Mouse (Mus musculus) E14TG2a.4 (cell line): Measurements from ENCODE around the gene Espn.
A peak's percentile ranks its signal among the peaks of the same experiment; 100 is the strongest.

Source experiments
- H3K27me3 ChIP-seq: 2 replicates; pipeline ENCODE4 v1.6.1; 2014; ENCODE audit warnings: low read length, control low read depth; ENCODE audit not compliant: insufficient read depth
- H3K36me3 ChIP-seq: 2 replicates; pipeline ENCODE4 v1.6.1; 2014; ENCODE audit warnings: low read length, control low read depth; ENCODE audit not compliant: insufficient read depth
- H3K4me1 ChIP-seq: replicated peaks from 2 replicates; pipeline ENCODE4 v1.6.1; 2014; ENCODE audit warnings: low read depth, low read length, control low read depth
- H3K4me3 ChIP-seq: replicated peaks from 2 replicates; pipeline ENCODE4 v1.5.1; 2014; ENCODE audit warnings: mild to moderate bottlenecking, low read length
- H3K9me3 ChIP-seq: 2 replicates; pipeline ENCODE4 v1.6.1; 2014; ENCODE audit warnings: low read length, control low read depth
- CTCF ChIP-seq: conservative IDR thresholded peaks from 2 replicates; pipeline ENCODE4 v1.5.1; 2014; ENCODE audit warnings: low read length
- NANOG ChIP-seq: IDR thresholded peaks from 2 replicates; pipeline ENCODE4 v1.6.1; 2014; ENCODE audit warnings: borderline replicate concordance, low read length, mixed read lengths
- POU5F1 ChIP-seq: IDR thresholded peaks from 2 replicates; pipeline ENCODE4 v1.6.1; 2014; ENCODE audit warnings: low read length, borderline replicate concordance

Gene Espn

DNA sequence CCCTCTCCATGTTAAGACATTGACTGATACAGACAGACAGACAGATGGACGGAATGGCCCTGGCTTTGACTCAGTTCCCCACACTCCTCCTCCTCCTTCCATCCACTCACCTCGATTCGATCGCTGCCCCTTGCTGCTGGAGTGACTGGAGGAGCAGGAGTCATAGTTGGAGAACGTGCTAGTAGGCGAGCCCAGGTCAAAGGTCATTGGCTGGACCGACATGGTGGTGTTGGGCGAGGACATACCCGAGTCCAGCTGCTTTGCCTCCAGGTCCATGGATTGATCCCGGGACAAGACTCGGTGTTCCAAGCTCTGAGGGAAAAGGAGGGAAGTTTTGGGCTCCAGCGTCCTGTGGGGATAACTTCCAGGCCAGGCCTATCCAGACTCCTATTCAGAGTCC is 16.8 kb downstream of the Espn start:
- Histone ChIP-seq H3K4me1 (peaks cover 63% of the 10 kb centered on the region), H3K36me3 (no peaks in the 10 kb centered on the region), H3K4me3 (no peak overlapping the region), H3K27me3 (peaks cover 43% of the 10 kb centered on the region), H3K9me3 (no peaks in the 10 kb centered on the region)
- no peak for TF ChIP-seq NANOG
- TF ChIP-seq CTCF: no peak
- no peak for TF ChIP-seq POU5F1

DNA sequence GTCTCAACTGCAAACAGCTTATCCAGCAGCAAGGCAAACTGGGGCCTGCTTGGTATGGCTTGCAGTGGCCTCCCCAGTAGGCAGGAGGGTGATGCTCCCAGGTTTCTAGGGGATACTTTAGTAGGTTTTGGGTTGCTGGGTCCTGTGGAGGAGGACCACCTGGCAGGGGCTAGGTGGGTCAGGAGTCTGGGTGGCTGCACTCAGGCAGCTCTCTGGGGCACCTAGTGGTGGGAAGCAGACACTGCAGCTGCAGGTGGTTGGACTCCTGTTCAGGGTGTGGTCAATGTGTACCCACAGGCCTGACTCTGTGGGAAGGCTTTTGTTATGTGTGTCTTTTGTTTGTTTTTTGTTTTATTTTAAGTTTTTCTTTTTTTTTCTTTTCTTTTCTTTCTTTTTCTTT is 17.7 kb downstream of the Espn start:
- peaks cover 52% of the 10 kb centered on the region for H3K27me3 ChIP-seq
- TF ChIP-seq POU5F1 (no peak), CTCF (peak; percentile 97)
- H3K4me1 ChIP-seq: peaks cover 72% of the 10 kb centered on the region
- no peak overlapping the region for H3K4me3 ChIP-seq
- no peaks in the 10 kb centered on the region for H3K36me3 ChIP-seq
- no peaks in the 10 kb centered on the region for H3K9me3 ChIP-seq

DNA sequence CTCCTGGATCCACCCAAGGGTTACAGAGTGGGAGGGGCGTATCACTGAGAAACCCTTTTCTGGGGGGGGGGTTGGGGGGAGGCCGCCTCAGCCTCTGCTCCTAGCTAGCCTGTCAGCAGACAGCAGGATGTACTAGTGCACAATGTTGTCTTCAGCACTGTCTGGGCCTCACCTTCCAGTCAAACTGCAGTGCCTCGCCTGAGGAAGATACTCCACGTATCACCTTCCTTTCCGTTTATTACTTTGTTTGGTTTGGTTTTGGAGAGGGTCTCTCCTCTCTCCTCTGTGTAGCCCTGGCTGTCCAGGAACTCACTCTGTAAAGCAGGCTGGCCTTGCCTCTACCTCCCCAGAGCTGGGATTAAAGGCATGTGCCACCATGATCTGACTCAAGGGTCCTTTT is 19.0 kb downstream of the Espn start:
- H3K36me3 ChIP-seq: no peaks in the 10 kb centered on the region
- peaks cover 65% of the 10 kb centered on the region for H3K27me3 ChIP-seq
- no peak overlapping the region for H3K4me3 ChIP-seq
- no peaks in the 10 kb centered on the region for H3K9me3 ChIP-seq
- TF ChIP-seq CTCF (no peak), POU5F1 (no peak), NANOG (no peak)
- peaks cover 78% of the 10 kb centered on the region for H3K4me1 ChIP-seq

DNA sequence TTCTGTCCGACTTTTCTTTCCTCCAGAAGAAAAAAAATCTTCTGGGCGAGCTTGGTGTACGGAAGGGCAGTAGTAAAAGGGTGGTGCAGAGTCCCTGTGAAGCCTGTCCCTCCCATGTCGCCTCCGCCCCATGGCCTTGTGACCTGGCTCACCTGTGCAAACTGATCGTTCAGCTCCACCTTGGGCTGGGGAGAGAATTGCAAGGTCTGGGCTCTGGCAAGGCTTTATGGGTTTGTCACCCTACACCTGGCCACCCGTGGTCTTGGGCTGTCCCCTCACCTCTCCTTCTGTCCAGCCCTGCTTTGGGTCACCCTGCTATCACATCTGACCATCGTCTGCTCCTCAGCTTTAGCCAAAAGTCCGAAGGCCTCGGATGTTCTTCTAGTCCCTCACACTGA is 19.4 kb downstream of the Espn start:
- Histone ChIP-seq H3K27me3 (peaks cover 69% of the 10 kb centered on the region), H3K36me3 (0 out of 2 replicates have a peak, but pooled peaks cover under 1% of the 10 kb centered on the region), H3K4me3 (peak overlapping the region; percentile 84; the same call in 1 of the 2 replicates), H3K4me1 (peaks cover 80% of the 10 kb centered on the region), H3K9me3 (no peaks in the 10 kb centered on the region)
- TF ChIP-seq NANOG: no peak
- no peak for TF ChIP-seq CTCF
- TF ChIP-seq POU5F1: no peak

DNA sequence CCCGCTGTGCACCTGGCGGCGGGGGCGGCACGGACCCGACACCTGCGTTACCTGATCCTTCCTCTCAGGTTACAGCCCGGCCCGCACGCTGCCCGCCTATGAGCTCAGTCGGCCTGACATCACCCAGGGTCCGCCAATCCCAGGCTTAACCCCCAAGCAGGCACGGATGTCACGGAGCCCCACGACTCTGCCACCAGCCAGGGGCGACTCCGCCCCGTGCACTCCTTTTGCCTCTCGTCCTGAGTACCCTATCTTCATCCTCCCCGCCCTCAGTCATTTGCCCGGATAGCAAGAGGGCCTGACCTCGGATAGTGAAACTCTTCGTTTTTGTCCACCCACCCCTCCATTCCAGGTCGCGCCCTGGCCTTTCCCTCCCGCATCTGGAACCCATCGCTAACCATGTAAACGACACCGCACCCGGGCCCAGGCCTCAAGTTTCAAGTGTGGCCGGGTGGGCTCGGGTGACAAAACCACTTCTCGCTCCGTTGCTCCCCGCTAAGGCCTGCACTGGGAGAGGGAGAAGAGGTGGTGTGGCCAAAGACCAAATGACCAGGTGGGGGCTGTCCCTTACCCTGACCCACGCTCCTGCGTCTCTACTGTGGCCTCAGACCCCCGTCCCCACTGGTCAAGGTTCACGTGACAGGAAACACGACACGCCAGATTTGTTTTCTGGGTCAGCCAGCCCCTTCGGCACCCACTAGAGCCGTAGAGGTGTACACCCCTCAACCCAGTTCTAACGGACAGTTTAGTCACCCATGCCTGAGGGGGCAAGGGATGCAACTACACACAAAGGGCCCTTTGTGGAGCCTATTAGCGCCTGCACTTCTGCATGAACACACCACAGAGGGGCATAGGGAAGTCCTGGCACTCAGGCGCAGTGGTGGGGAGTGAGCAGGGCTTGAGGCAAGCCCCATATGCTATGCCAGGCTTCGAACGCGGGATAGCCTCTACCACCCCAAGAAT is 20.1 kb downstream of the Espn start:
- Histone ChIP-seq H3K9me3 (no peaks in the 10 kb centered on the region), H3K36me3 (0 out of 2 replicates have a peak, but pooled peaks cover 3% of the 10 kb centered on the region), H3K4me1 (peaks cover 86% of the 10 kb centered on the region), H3K4me3 (peak overlapping the region; percentile 84), H3K27me3 (peaks cover 72% of the 10 kb centered on the region)
- TF ChIP-seq POU5F1: no peak
- TF ChIP-seq NANOG: no peak
- TF ChIP-seq CTCF: no peak

DNA sequence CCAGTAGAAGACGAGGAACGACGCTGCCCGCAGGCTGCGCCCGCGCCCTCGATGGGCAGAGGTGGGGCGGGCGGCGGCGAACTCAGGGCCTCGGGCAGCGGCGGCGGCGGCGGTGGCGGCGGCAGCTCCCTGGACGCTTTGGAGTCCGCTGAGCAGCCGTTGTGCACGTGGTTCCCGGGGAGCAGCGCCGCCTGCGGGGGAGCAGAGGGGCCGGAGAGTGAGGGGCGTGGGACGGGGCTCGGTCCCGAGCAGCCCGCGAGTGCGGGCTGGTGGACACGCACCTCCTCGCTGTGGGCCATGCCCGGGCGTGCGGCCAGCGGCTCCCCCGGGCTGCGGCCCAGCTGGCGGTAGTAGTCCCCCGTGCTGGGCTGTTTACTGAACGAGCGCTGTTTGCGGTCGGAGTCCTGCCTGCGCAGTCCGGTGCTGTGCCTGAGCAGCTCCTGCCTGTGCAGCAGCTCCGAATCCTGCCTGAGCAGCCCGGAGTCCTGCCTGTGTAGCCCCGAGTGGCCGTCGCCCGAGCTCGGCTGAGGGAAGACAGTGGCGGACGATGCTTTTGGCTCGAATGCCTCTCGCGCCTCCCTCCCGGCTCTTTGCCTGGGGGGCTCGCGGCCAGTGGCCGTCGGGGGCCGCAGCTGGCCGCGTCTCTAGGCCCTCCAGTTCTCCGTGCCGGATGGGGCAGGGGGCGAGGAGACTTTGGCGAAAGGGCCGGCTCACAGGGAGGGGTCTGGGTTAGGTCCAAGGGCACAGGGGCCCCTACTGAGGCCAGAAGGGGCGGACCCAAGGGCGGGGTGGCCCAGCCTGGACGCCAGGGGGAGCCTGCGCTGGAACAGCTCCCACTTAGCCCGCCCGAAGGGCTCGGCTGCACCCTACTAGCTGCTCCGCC is 21.2 kb downstream of the Espn start:
- Histone ChIP-seq H3K9me3 (no peaks in the 10 kb centered on the region), H3K4me1 (peaks cover 90% of the 10 kb centered on the region), H3K36me3 (0 out of 2 replicates have a peak, but pooled peaks cover 3% of the 10 kb centered on the region), H3K4me3 (peak overlapping the region; percentile 84), H3K27me3 (peaks cover 80% of the 10 kb centered on the region)
- TF ChIP-seq POU5F1: no peak
- no peak for TF ChIP-seq CTCF
- TF ChIP-seq NANOG: no peak

DNA sequence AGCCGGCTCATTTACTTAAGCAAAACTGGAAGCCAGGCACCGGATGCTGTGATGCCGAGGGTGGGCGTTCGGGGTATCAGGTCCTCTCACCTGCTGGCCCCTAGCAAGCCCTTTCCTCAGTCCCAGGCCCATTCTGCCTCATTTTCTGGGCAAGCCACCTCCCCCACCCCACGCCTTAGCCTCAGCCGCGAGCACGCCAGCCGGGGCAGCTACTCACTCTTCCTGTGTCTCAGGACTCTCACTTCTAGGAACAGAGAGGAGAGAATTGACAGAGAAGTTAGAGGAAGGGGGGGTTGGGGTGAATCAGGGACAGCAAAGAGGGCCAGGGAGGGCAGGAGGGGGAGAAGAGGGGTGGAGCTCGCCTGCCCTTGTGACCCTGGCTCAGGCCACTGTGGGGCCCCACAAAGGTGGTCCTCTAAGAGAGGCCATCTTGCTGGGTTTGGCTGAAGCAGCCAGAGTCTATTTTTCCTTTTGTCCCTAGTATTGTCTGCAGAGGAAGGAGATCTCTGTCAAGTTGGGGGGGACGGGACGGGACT is 22.7 kb downstream of the Espn start:
- 0 out of 2 replicates have a peak, but pooled peaks cover 2% of the 10 kb centered on the region for H3K9me3 ChIP-seq
- no peak overlapping the region for H3K4me3 ChIP-seq
- peaks cover 96% of the 10 kb centered on the region for H3K27me3 ChIP-seq
- peaks cover 89% of the 10 kb centered on the region for H3K4me1 ChIP-seq
- TF ChIP-seq CTCF (no peak), POU5F1 (no peak), NANOG (no peak)
- H3K36me3 ChIP-seq: 0 out of 2 replicates have a peak, but pooled peaks cover 3% of the 10 kb centered on the region

DNA sequence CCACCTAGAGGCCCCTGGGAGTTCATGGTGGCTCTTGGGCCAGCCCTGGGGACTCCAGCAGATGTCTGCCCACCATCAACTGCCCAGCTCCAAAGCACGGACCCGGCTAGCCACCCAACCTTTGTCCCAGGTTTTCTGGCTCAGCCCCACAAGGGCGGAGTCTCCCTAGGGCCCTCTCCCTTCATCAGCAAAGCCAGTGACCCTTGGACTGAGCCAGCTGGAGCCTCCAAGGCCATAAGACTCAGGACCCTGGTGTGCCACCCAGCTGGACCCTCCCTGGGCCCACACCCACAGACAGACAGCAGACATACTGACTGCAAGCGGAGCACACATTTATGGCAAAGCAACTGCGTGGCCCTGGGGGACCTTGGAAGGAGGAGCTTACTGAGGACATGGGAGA is 23.4 kb downstream of the Espn start:
- Histone ChIP-seq H3K9me3 (0 out of 2 replicates have a peak, but pooled peaks cover 4% of the 10 kb centered on the region), H3K36me3 (0 out of 2 replicates have a peak, but pooled peaks cover 3% of the 10 kb centered on the region), H3K4me3 (peak overlapping the region; percentile 26; the same call in 1 of the 2 replicates), H3K4me1 (peaks cover 85% of the 10 kb centered on the region), H3K27me3 (peaks cover 100% of the 10 kb centered on the region)
- TF ChIP-seq POU5F1 (no peak), NANOG (no peak), CTCF (no peak)
